Mouse (Mus musculus) erythroblast, embryonic 14.5 days (primary cell): Measurements from ENCODE around the gene 3110070M22Rik. TPM values are rescaled to one million over a fixed set of nuclear protein-coding genes. Genes with fewer than 3 reads are reported as not detected.

ENCODE experiments used
- H3K27me3 ChIP-seq: 2 replicates; pipeline ENCODE4 v1.6.1; 2012; ENCODE audit warnings: inconsistent platforms; ENCODE audit not compliant: control insufficient read depth
- H3K36me3 ChIP-seq: 2 replicates; pipeline ENCODE4 v1.6.1; 2012; ENCODE audit warnings: mild to moderate bottlenecking, inconsistent platforms; ENCODE audit not compliant: control insufficient read depth
- H3K4me1 ChIP-seq: 2 replicates; pipeline ENCODE4 v1.6.1; 2012; ENCODE audit warnings: inconsistent platforms; ENCODE audit not compliant: control insufficient read depth
- H3K4me3 ChIP-seq: replicated peaks from 2 replicates; pipeline ENCODE3; 2012; ENCODE audit warnings: moderate library complexity, mild to moderate bottlenecking, inconsistent platforms
- H3K9me3 ChIP-seq: 2 replicates; pipeline ENCODE4 v1.6.1; 2012; ENCODE audit warnings: low read length, inconsistent platforms, mixed read lengths; ENCODE audit not compliant: control insufficient read depth
- GATA1 ChIP-seq: IDR thresholded peaks from 2 replicates; pipeline ENCODE4 v1.6.1; 2012; ENCODE audit warnings: low read length, inconsistent platforms, mixed read lengths
- TAL1 ChIP-seq: IDR thresholded peaks from 3 replicates; pipeline ENCODE4 v1.6.1; 2012; ENCODE audit warnings: low read length, inconsistent platforms, mixed read lengths
- polyA plus RNA-seq: library from polyadenylated mRNA; stranded (reverse); fragments of >175 nt; gene quantifications from 2 replicates; pipeline ENCODE4 v1.2.3, GENCODE M21; 2012

Gene 3110070M22Rik
- polyA plus RNA-seq, 1 experiment, result 0.17 TPM

DNA sequence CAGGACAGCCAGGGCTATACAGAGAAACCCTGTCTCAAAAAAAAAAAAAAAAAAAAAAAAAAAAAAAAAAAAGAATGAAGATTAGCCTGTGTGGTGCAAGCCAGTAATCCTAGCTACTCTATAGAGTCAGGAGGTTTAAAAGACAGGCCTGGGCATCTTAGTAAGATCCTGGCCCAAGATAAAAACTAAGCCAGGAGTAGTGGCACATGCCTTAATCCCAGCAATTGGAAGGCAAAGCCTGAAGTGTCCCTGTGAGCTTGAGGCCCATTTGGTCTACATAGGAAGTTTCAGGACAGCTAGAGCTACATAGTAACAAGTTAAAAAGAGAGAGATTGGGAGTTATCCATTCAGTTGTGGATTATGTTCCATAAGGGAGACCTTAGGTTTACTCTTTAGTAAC, 33.1 kb downstream of the 3110070M22Rik start:
- Histone ChIP-seq H3K36me3 (peaks cover 60% of the 10 kb centered on the region), H3K9me3 (no peaks in the 10 kb centered on the region; the same call in 1 of the 2 replicates), H3K4me3 (no peak overlapping the region)

DNA sequence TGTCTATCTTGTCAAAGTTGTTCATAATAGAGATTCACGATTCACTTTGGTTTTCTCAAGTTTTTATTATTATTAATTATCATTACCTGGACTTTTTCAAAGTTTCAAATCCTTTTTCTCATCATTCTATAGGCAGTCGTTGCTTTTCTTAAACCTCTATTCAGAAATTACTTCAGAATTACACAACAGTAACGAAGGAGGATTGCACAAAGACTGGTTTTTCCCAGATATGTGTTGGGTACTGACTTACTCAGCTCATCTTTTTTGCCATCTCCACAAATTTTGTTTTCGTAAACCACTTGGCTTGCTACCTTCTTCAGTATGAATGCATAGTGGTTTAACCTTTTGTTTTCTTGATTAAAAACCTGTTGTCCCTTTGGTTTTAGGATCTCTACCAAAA, 34.6 kb downstream of the 3110070M22Rik start:
- no peaks in the 10 kb centered on the region; the same call in 1 of the 2 replicates for H3K9me3 ChIP-seq
- no peaks in the 10 kb centered on the region for H3K27me3 ChIP-seq
- H3K4me1 ChIP-seq, result no peaks in the 10 kb centered on the region
- H3K36me3 ChIP-seq, result peaks cover 60% of the 10 kb centered on the region
- no peak for TF ChIP-seq TAL1
- no peak for TF ChIP-seq GATA1
- H3K4me3 ChIP-seq, result no peak overlapping the region

More for the DNA sequence above, 33.1 kb downstream of the 3110070M22Rik start:
- TF ChIP-seq GATA1 (0 out of 2 replicates have a peak, but pooled peaks have one; percentile 49), TAL1 (no peak; the same call in 2 of the 3 replicates)
- no peaks in the 10 kb centered on the region for H3K4me1 ChIP-seq
- no peaks in the 10 kb centered on the region for H3K27me3 ChIP-seq

DNA sequence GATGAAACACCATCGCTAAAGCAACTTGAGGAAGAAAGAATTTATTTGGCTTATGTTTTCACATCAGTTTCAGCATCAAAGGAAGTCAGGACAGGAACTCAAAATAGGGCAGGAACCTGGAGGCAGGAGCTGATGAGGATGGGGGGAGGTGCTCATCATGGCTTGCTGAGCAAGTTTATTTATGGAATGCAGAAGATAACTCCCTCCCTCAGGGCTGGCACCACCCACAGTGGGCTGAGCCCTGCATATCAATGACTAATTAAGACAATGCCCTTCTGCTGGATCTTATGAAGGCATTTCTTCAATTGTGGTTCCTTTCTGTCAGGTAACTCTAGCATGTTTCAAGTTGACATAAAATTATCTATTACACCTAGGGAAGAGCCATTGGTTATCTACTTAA, 45.9 kb downstream of the 3110070M22Rik start:
- peaks cover 63% of the 10 kb centered on the region for H3K36me3 ChIP-seq
- H3K4me3 ChIP-seq, result no peak overlapping the region
- H3K4me1 ChIP-seq, result peaks cover 5% of the 10 kb centered on the region
- TF ChIP-seq TAL1, result no peak
- no peak for TF ChIP-seq GATA1
- H3K27me3 ChIP-seq, result no peaks in the 10 kb centered on the region
- no peaks in the 10 kb centered on the region for H3K9me3 ChIP-seq

Other genes with a start within 250 kb of the 3110070M22Rik start
- 0.77 and 0.81 TPM in 2 replicates for gene Paip1, start 59.8 kb downstream of the 3110070M22Rik start, polyA plus RNA-seq
- gene 4833420G17Rik, start 25.6 kb downstream of the 3110070M22Rik start, polyA plus RNA-seq, result 0.88 and 1.2 TPM in 2 replicates
- 0.04 and 0.11 TPM in 2 replicates for gene Tmem267, start 344 bp downstream of the 3110070M22Rik start, polyA plus RNA-seq
- not detected in 2 replicates for gene Ccl28, start 135.4 kb upstream of the 3110070M22Rik start, polyA plus RNA-seq
- gene Hmgcs1, start 202.0 kb upstream of the 3110070M22Rik start, polyA plus RNA-seq, result 0.04 and 0.14 TPM in 2 replicates